Mouse (Mus musculus): ENCODE results near the gene Afap1l2. TPM values are rescaled to one million over a fixed set of nuclear protein-coding genes. Genes with fewer than 3 reads are reported as not detected.
A peak's percentile ranks its signal among the peaks of the same experiment; 100 is the strongest.

Afap1l2 gene
- polyA plus RNA-seq, 1 experiment from 2014 or later = 2.6 TPM

DNA sequence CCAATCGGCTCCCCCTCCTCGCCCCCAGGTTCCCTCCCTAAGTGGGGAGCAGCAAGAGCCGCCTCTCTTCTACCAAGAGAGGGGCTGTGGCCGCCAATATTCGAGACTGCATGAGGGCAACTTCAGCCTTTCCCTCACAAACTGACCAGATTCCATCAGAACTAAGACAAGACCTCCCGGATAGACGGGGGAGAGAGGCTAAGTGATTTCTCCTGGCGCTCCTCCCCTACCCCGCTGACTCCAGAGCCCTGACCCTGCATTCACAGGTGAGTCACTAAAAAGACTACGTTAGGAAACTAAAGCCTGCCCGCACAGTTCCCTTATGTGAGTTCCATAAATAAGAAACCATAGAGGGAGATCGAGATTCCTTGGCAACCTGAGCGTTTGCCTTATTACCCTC lies 1.2 kb downstream of the Afap1l2 start:
- Histone ChIP-seq H3K27ac (no peak overlapping the region), H3K4me3 (peak overlapping the region; percentile 58), H3K4me1 (replicated peaks) (peaks cover 19% of the 10 kb centered on the region), H3K27me3 (peaks cover 33% of the 10 kb centered on the region), H3K9me3 (replicated peaks) (no peaks in the 10 kb centered on the region), H3K9ac (no peak overlapping the region), H3K36me3 (no peaks in the 10 kb centered on the region), H3K4me2 (no peak overlapping the region)
- ATAC-seq (replicated peaks; ENCODE audit: insufficient number of reproducible peaks, insufficient read depth, low FRiP score, low read depth) = no peak
- WGBS = 68% methylated on average over 13 of the region's 13 CpGs

- H3K27me3 ChIP-seq = peaks cover 32% of the 10 kb centered on the region
- WGBS = 86% methylated on average over 4 of the region's 4 CpGs
- no peak for ATAC-seq (replicated peaks; ENCODE audit: insufficient number of reproducible peaks, insufficient read depth, low FRiP score, low read depth)
Measured at GRCm38 (mm10) chr19:57005062-57005461, 3.0 kb downstream of the Afap1l2 start.

DNA sequence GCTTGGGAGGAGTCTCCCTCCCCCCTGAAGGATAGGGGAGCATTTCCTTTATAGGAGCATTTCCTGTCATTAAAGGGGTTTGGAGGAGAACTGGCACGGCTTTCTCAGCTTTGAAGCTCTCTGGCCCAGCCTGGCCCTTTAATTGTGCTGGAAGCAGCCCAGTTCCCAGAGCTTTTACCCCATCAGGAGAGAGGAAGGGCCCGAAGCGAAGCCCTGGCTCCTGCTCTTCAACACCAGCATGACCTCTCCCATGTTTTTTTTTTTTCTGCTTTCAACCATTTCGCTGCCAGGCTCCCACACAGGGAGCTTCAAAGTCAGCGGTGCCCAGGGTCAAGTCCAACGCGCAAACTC lies 4.6 kb downstream of the Afap1l2 start:
- H3K4me2 ChIP-seq = no peak overlapping the region
- peaks cover 19% of the 10 kb centered on the region for H3K4me1 ChIP-seq (replicated peaks)
- ATAC-seq (replicated peaks; ENCODE audit: insufficient number of reproducible peaks, insufficient read depth, low FRiP score, low read depth) = no peak

More at GRCm38 (mm10) chr19:57005062-57005461, 3.0 kb downstream of the Afap1l2 start:
- Histone ChIP-seq H3K4me3 (no peak overlapping the region), H3K4me1 (replicated peaks) (peaks cover 19% of the 10 kb centered on the region), H3K36me3 (no peaks in the 10 kb centered on the region), H3K4me2 (no peak overlapping the region), H3K9ac (no peak overlapping the region), H3K27ac (no peak overlapping the region), H3K9me3 (replicated peaks) (no peaks in the 10 kb centered on the region)

DNA sequence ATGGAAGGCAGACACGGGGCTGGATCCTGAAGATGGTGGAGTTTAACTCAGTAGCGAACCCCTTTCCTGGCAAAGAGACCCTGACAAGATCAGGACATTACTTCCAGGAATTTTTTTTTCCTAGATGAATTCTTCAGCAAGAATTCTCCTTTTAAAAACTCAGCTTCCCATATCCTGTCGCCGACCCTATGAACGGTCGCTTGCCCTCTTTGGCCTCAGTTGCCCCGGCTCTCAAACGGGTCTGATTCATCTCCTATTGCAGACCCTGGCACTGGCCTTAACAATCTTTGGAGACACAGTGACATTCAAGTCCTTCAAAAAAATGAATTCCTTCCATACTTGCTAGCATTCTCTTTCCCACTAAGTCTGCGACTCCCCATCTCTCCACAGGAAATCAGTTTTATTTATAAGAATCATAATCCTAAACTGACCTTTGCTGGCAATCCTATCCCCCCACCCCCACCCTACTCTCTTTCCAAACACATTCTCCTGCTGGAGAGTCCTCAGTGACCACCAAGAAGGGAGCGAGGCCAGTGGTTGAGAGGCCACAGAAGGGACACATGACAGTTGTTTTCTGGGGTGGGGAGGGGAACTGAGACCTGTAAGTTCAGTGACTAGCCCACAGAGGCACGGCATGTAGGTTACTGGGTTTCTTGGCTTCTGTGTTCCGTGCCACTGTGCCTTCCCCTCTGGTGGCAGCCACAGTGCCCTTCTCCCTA lies 5.1 kb downstream of the Afap1l2 start:
- Histone ChIP-seq H3K4me1 (replicated peaks) (peaks cover 15% of the 10 kb centered on the region), H3K36me3 (no peaks in the 10 kb centered on the region), H3K27ac (no peak overlapping the region), H3K9ac (no peak overlapping the region), H3K4me3 (no peak overlapping the region), H3K9me3 (replicated peaks) (no peaks in the 10 kb centered on the region), H3K4me2 (no peak overlapping the region), H3K27me3 (peaks cover 14% of the 10 kb centered on the region)
- ATAC-seq (replicated peaks; ENCODE audit: insufficient number of reproducible peaks, insufficient read depth, low FRiP score, low read depth) = no peak
- WGBS = 65% methylated on average over 12 of the region's 12 CpGs

More for the DNA sequence above, 4.6 kb downstream of the Afap1l2 start:
- Histone ChIP-seq H3K4me3 (no peak overlapping the region), H3K9ac (no peak overlapping the region), H3K36me3 (no peaks in the 10 kb centered on the region), H3K27me3 (peaks cover 18% of the 10 kb centered on the region), H3K27ac (no peak overlapping the region), H3K9me3 (replicated peaks) (no peaks in the 10 kb centered on the region)
- WGBS = 57% methylated on average over 7 of the region's 7 CpGs

GRCm38 (mm10) chr19:57001926-57002325 lies 6.1 kb downstream of the Afap1l2 start:
- no peaks in the 10 kb centered on the region for H3K36me3 ChIP-seq
- H3K4me1 ChIP-seq (replicated peaks) = peaks cover 15% of the 10 kb centered on the region
- H3K4me3 ChIP-seq = no peak overlapping the region
- ATAC-seq (replicated peaks; ENCODE audit: insufficient number of reproducible peaks, insufficient read depth, low FRiP score, low read depth) = no peak
- peaks cover 4% of the 10 kb centered on the region for H3K27me3 ChIP-seq
- WGBS = 90% methylated on average over 4 of the region's 4 CpGs
- H3K9me3 ChIP-seq (replicated peaks) = no peaks in the 10 kb centered on the region
- no peak overlapping the region for H3K9ac ChIP-seq
- H3K4me2 ChIP-seq = no peak overlapping the region
- no peak overlapping the region for H3K27ac ChIP-seq

- Histone ChIP-seq H3K4me2 (no peak overlapping the region), H3K36me3 (no peaks in the 10 kb centered on the region), H3K27ac (no peak overlapping the region), H3K9ac (no peak overlapping the region), H3K27me3 (no peaks in the 10 kb centered on the region), H3K4me3 (no peak overlapping the region), H3K9me3 (replicated peaks) (no peaks in the 10 kb centered on the region), H3K4me1 (replicated peaks) (peaks cover 18% of the 10 kb centered on the region)
- 67% methylated on average over 5 of the region's 5 CpGs for WGBS
- ATAC-seq (replicated peaks; ENCODE audit: insufficient number of reproducible peaks, insufficient read depth, low FRiP score, low read depth) = no peak
Measured at GRCm38 (mm10) chr19:57000592-57000991, 7.4 kb downstream of the Afap1l2 start.

DNA sequence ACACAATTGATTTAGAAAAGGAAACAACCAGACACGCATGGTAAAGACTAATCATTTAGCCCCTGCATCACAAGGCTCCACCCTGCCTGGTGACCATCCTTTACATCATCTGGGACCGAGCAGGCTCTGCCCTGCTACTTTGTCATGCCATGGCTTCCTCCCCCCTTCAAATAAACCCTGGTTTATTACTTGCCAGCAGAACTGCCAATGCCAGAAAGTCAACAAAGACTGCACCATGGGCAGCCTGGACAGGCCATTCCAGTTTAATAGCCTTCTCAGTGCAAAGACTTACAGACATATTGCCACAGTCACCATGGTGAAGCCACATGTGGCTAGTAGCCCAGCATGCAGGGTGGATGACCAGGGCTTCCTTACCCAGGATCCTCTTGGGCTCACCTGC lies 8.2 kb downstream of the Afap1l2 start:
- H3K9me3 ChIP-seq (replicated peaks) = no peaks in the 10 kb centered on the region
- ATAC-seq (replicated peaks; ENCODE audit: insufficient number of reproducible peaks, insufficient read depth, low FRiP score, low read depth) = no peak
- 70% methylated on average over 2 of the region's 2 CpGs for WGBS
- H3K27me3 ChIP-seq = no peaks in the 10 kb centered on the region
- H3K4me3 ChIP-seq = no peak overlapping the region
- no peak overlapping the region for H3K27ac ChIP-seq
- no peak overlapping the region for H3K9ac ChIP-seq
- H3K4me1 ChIP-seq (replicated peaks) = peaks cover 18% of the 10 kb centered on the region
- no peaks in the 10 kb centered on the region for H3K36me3 ChIP-seq
- no peak overlapping the region for H3K4me2 ChIP-seq

DNA sequence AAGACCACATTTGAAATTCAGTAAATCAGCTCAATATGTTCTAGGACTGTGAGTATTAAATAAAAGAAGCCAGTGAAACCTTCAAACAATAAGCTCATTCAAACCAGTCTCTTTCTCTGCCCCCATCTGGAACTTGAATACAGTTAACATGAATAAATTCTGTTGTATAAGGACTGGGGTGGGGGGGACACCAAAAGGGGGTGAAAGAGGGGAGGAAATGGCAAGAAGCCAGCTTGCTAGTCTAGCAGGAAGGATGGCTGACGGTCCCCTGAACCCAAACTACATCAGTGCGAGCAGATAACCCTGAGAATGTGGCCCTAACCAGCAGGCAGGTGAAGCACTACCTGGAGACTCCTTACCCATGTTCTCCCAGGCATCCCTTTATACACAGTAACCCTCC lies 9.1 kb downstream of the Afap1l2 start:
- peaks cover 18% of the 10 kb centered on the region for H3K4me1 ChIP-seq (replicated peaks)
- H3K4me2 ChIP-seq = no peak overlapping the region
- WGBS = 71% methylated on average over 2 of the region's 2 CpGs

GRCm38 (mm10) chr19:56998331-56998730 lies 9.7 kb downstream of the Afap1l2 start:
- WGBS = 77% methylated on average over 4 of the region's 4 CpGs
- Histone ChIP-seq H3K27ac (no peak overlapping the region), H3K27me3 (no peaks in the 10 kb centered on the region), H3K36me3 (no peaks in the 10 kb centered on the region), H3K9ac (no peak overlapping the region), H3K4me1 (replicated peaks) (peaks cover 14% of the 10 kb centered on the region), H3K4me2 (no peak overlapping the region), H3K9me3 (replicated peaks) (no peaks in the 10 kb centered on the region), H3K4me3 (no peak overlapping the region)
- no peak for ATAC-seq (replicated peaks; ENCODE audit: insufficient number of reproducible peaks, insufficient read depth, low FRiP score, low read depth)

More for the DNA sequence above, 9.1 kb downstream of the Afap1l2 start:
- Histone ChIP-seq H3K27me3 (no peaks in the 10 kb centered on the region), H3K36me3 (no peaks in the 10 kb centered on the region), H3K27ac (no peak overlapping the region), H3K4me3 (no peak overlapping the region), H3K9me3 (replicated peaks) (no peaks in the 10 kb centered on the region), H3K9ac (no peak overlapping the region)
- ATAC-seq (replicated peaks; ENCODE audit: insufficient number of reproducible peaks, insufficient read depth, low FRiP score, low read depth) = no peak

DNA sequence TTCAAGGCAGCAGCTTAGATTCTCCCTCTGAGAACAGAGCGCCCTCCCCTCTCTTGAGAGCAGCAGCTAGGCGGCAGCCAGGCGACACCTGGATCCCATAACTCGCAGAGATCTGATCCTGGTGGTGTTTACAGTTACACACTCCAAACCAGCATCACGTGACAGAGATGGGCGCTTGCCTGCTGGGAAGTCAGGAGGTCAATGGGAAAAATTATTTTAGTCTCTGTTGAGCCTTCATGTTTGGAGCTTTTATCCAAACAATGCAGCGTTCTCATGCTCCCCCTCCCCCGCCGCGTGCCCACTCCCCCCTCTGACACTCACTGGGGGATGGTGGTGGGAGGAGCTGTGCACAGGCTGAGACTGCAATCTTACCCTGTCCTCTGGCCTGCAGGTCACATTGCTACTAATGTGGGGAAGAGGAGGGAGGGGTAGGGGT lies 10.8 kb downstream of the Afap1l2 start:
- no peaks in the 10 kb centered on the region for H3K27me3 ChIP-seq
- peaks cover 12% of the 10 kb centered on the region for H3K4me1 ChIP-seq (replicated peaks)
- peak overlapping the region; percentile 52 for H3K4me2 ChIP-seq
- no peaks in the 10 kb centered on the region for H3K36me3 ChIP-seq
- 3% methylated on average over 10 of the region's 10 CpGs for WGBS
- H3K4me3 ChIP-seq = peak overlapping the region; percentile 16; the same call in 1 of the 2 replicates
- ATAC-seq (replicated peaks; ENCODE audit: insufficient number of reproducible peaks, insufficient read depth, low FRiP score, low read depth) = peak; percentile 69
- no peak overlapping the region for H3K9ac ChIP-seq
- H3K27ac ChIP-seq = peak overlapping the region; percentile 36; the same call in 1 of the 2 replicates
- H3K9me3 ChIP-seq (replicated peaks) = no peaks in the 10 kb centered on the region

- WGBS = 72% methylated on average over 4 of the region's 4 CpGs
- Histone ChIP-seq H3K27me3 (no peaks in the 10 kb centered on the region), H3K9ac (no peak overlapping the region), H3K9me3 (replicated peaks) (no peaks in the 10 kb centered on the region), H3K4me3 (no peak overlapping the region), H3K4me2 (no peak overlapping the region), H3K36me3 (no peaks in the 10 kb centered on the region), H3K4me1 (replicated peaks) (peaks cover 19% of the 10 kb centered on the region), H3K27ac (no peak overlapping the region)
- ATAC-seq (replicated peaks; ENCODE audit: insufficient number of reproducible peaks, insufficient read depth, low FRiP score, low read depth) = no peak
Measured at GRCm38 (mm10) chr19:56995441-56995840, 12.6 kb downstream of the Afap1l2 start.

DNA sequence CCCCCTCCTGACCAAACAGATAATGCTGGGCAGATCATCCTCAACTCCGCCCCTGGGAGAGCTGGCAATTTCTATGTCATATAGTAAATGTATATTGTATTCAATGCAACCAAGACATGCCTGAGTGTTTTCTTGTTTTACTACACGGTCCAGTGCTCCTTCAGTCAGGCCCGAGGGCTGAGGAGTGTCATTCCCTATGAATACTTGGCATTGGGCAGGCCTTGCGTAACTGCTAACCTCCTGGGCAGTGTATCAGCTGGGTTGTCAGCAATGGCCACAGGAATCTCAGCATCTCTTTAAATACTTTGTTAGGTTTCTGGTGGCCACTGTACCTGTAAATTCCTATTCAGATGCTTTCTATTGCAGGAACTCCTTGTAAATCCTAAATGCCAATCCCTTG lies 13.4 kb downstream of the Afap1l2 start:
- Histone ChIP-seq H3K36me3 (no peaks in the 10 kb centered on the region), H3K4me3 (no peak overlapping the region), H3K27me3 (no peaks in the 10 kb centered on the region), H3K27ac (no peak overlapping the region), H3K9me3 (replicated peaks) (no peaks in the 10 kb centered on the region), H3K9ac (no peak overlapping the region), H3K4me1 (replicated peaks) (peaks cover 27% of the 10 kb centered on the region), H3K4me2 (no peak overlapping the region)
- ATAC-seq (replicated peaks; ENCODE audit: insufficient number of reproducible peaks, insufficient read depth, low FRiP score, low read depth) = no peak
- 75% methylated on average over 4 of the region's 4 CpGs for WGBS

Measured in heart, embryonic 15.5 days (tissue).